Mouse (Mus musculus) right cerebral cortex, postnatal 10 days (tissue): ENCODE data around the gene Gm21093.
"Not testable (repeated sequence)": the region's sequence is repeated elsewhere in the genome, so short reads cannot be mapped to it uniquely, and the experiment has no call there.

Experiments used
- DNase-seq, 2 experiments: peaks; one replicate each; pipeline ENCODE4 v3.0.0; 2021; ENCODE audit warnings: low spot score in 2 of 2

The Gm21093 gene

GRCm38 (mm10) chr4:42034626-42035025, at the start of gene Gm21093:
Gene Gm21093, minus strand, starts transcription at chr4:42034726.
- DNase-seq, result not testable (repeated sequence)
